Mouse (Mus musculus) neural tube, embryonic 14.5 days (tissue): ENCODE measurements around the gene Zfp646. TPM values are rescaled to one million over a fixed set of nuclear protein-coding genes. Genes with fewer than 3 reads are reported as not detected.
"Not testable (repeated sequence)": the region's sequence is repeated elsewhere in the genome, so short reads cannot be mapped to it uniquely, and the experiment has no call there.

Source experiments
- ATAC-seq: fragments of 200-750 bp; cut with Nextera tagmentation; 2 replicates; pipeline ENCODE4 v1.8.0; 2017; ENCODE audit warnings: low read depth, mild to moderate bottlenecking, moderate TSS enrichment, moderate library complexity
- H3K27ac ChIP-seq: fragments of 300-500 bp; sonication (generic); 2 replicates; pipeline ENCODE4 v1.5.1; 2014; ENCODE audit warnings: low read depth, mild to moderate bottlenecking, control low read depth, low read length, moderate library complexity, mixed read lengths
- H3K27me3 ChIP-seq: fragments of 300-500 bp; sonication (generic); 2 replicates; pipeline ENCODE4 v1.6.1; 2014; ENCODE audit warnings: low read length; ENCODE audit not compliant: control insufficient read depth, insufficient read depth
- H3K36me3 ChIP-seq: fragments of 300-500 bp; sonication (generic); 2 replicates; pipeline ENCODE4 v1.6.1; 2014; ENCODE audit warnings: low read length, mixed read lengths; ENCODE audit not compliant: control insufficient read depth, insufficient read depth
- H3K4me1 ChIP-seq: fragments of 300-500 bp; sonication (generic); 2 replicates; pipeline ENCODE4 v1.6.1; 2014; ENCODE audit warnings: low read length; ENCODE audit not compliant: control insufficient read depth, insufficient read depth
- H3K4me2 ChIP-seq: fragments of 300-500 bp; sonication (generic); 2 replicates; pipeline ENCODE4 v1.6.1; 2014; ENCODE audit warnings: mild to moderate bottlenecking, low read depth, low read length, control low read depth
- H3K4me3 ChIP-seq: fragments of 300-500 bp; sonication (generic); 2 replicates; pipeline ENCODE4 v1.5.1; 2014; ENCODE audit warnings: low read depth, low read length, control low read depth, mixed read lengths
- H3K9ac ChIP-seq: fragments of 300-500 bp; sonication (generic); replicated peaks from 2 replicates; pipeline ENCODE4 v1.6.1; 2014; ENCODE audit warnings: low read depth, mild to moderate bottlenecking, control low read depth, low read length, mixed read lengths
- H3K9me3 ChIP-seq: fragments of 300-500 bp; sonication (generic); 2 replicates; pipeline ENCODE4 v1.6.1; 2016; ENCODE audit warnings: low read length; ENCODE audit not compliant: control insufficient read depth
- WGBS: fragments of 180-500 bp; shearing (Covaris S2); extraction: QIAGEN DNeasy Blood & Tissue Kit; methylation state at CpG from one replicate; pipeline ENCODE4 v1.1.7; 2014; 5-methylcytosine and 5-hydroxymethylcytosine counted together
- polyA plus RNA-seq: library from polyadenylated mRNA; unstranded; fragments of >200 nt; fragmentation: Nextera tagmentation; extraction: Ambion mirVana; gene quantifications from 2 replicates; pipeline ENCODE4 v1.2.1, GENCODE M21; 2014

The Zfp646 gene
- polyA plus RNA-seq, 1 experiment from 2014 or later: 12.0 TPM

DNA sequence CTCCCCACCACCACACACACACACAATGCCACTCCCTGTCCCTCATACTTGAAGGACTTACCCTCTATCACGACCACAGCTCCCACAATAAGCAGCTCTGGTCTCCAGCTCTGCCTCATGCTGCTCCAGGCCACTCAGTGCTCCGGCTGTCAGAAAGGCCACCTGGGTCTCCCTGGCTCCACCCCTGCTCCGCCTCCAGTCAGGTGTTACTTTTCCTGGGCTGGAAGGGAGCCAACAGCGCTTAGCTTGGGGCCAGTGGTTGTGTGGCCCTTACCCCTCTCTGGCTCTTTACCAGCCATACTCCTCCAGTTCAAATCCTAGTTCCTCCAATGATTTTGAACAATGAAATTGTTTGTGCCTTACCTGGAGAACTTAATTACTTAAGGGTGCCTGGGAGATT is 14.8 kb downstream of the Zfp646 start, which contains the start of gene Prss53:
Gene Prss53, minus strand, starts transcription at position 173 of the 400 bp plus-strand sequence.
- Histone ChIP-seq H3K36me3 (peaks cover 34% of the 10 kb centered on the region), H3K27me3 (no peaks in the 10 kb centered on the region), H3K4me3 (no peak within 1 kb of the TSS), H3K27ac (no peak within 1 kb of the TSS), H3K4me2 (no peak within 1 kb of the TSS), H3K9ac (no peak within 1 kb of the TSS), H3K9me3 (no peaks in the 10 kb centered on the region), H3K4me1 (peaks cover 8% of the 10 kb centered on the region)
- ATAC-seq: no peak
- WGBS: 46% methylated on average over 4 of the region's 4 CpGs

DNA sequence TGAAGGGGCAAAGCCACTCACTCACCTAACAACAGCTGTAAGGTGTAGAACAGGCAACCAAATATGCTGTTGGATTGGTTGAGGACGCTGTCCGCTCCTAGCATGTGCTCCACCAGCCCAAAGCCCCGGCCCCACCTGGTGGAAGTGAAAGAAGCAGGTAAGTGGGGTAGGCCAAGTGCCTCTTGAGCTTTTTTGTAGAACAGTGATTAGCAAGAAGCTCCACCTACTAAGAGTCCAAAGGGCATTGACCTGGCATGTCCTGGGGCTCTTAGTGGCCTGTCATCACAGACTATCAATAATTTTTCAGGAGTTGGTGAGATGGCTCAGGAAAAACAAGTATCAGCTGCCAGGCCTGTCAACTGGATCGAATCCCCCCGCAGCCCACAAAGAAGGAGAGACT is 18.5 kb downstream of the Zfp646 start:
- Histone ChIP-seq H3K4me3 (peak overlapping the region; percentile 57), H3K27me3 (no peaks in the 10 kb centered on the region), H3K36me3 (peaks cover 8% of the 10 kb centered on the region), H3K9ac (no peak overlapping the region), H3K4me2 (peak overlapping the region; percentile 83), H3K27ac (no peak overlapping the region), H3K9me3 (no peaks in the 10 kb centered on the region), H3K4me1 (peaks cover 8% of the 10 kb centered on the region; the same call in 1 of the 2 replicates)
- 89% methylated on average over 5 of the region's 5 CpGs for WGBS
- no peak for ATAC-seq

DNA sequence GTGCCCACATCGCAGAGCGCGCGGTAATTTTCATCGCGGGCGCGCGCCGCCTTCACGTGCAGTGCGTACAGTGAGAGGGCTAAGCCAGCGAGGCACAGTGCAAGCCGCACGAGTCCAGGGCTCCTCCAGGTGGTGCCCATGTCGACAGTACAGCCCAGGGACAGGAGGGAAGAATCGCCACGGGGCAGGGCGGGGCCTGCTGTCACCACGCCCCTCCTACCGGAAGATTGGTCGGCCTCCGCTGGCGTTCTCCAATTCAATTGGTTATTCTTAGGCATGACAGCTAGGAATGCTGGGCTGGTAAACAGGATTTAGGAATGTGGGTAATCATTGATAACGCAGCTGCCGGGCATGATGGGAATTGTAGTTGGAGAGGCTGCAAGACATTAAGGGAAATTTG is 19.4 kb downstream of the Zfp646 start, which contains the start of the genes Gm21974 and Vkorc1:
Gene Gm21974, minus strand, starts transcription at position 13 of the 400 bp plus-strand sequence.
Gene Vkorc1, minus strand, starts transcription at position 176 of the 400 bp plus-strand sequence.
- peak within 1 kb of the TSS; percentile 57 for H3K4me3 ChIP-seq
- H3K27ac ChIP-seq: peak within 1 kb of the TSS; percentile 75
- peaks cover 8% of the 10 kb centered on the region; the same call in 1 of the 2 replicates for H3K4me1 ChIP-seq
- no peaks in the 10 kb centered on the region for H3K27me3 ChIP-seq
- H3K4me2 ChIP-seq: peak within 1 kb of the TSS; percentile 83
- peak; percentile 98 for ATAC-seq
- H3K36me3 ChIP-seq: peaks cover 4% of the 10 kb centered on the region; the same call in 1 of the 2 replicates
- H3K9me3 ChIP-seq: no peaks in the 10 kb centered on the region
- peak within 1 kb of the TSS; percentile 64 for H3K9ac ChIP-seq
- WGBS: 0% methylated on average over 26 of the region's 26 CpGs

DNA sequence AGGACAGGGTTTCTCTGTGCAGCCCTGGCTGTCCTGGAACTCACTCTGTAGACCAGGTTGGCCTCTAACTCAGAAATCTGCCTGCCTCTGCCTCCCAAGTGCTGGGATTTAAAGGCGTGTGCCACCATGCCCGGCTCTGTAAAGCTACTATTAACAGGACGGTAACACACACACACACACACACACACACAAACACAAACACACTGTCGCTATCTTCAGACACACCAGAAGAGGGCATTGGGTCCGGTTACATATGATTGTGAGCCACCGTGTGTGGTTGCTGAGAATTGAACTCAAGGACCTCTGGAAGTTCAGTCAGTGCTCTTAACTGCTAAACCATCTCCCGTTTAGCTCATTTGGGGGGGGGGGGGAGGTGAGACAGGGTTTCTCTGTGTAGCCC is 19.9 kb downstream of the Zfp646 start:
- H3K4me2 ChIP-seq, H3K27me3 ChIP-seq, H3K9me3 ChIP-seq, H3K27ac ChIP-seq, H3K9ac ChIP-seq, H3K4me1 ChIP-seq, H3K36me3 ChIP-seq: not testable (repeated sequence)
- WGBS: 71% methylated on average over 7 of the region's 7 CpGs
- 0 out of 2 replicates have a peak, but pooled peaks have one; percentile 4 for ATAC-seq
- 0 out of 2 replicates have a peak overlapping the region, but pooled peaks have one; percentile 57 for H3K4me3 ChIP-seq

DNA sequence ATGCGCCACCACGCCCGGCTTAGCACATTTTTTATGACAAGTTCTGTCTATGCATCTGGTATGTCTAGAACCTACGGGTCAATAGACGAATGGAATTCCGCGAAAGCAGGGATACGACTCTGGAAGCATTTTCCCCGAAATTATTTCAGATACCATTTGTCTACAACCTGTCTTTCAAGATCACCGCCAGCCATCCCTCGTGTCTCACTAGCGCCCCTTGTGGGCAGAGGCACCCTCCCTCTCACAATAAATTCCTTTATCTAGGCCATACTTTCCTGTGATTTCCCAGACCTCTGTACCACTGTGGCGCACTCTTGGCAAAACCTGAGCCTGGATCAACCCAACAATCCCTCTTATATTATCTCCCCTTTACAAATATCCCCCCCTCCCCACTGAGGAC is 20.4 kb downstream of the Zfp646 start:
- 63% methylated on average over 13 of the region's 13 CpGs for WGBS
- Histone ChIP-seq H3K4me1 (peaks cover 8% of the 10 kb centered on the region; the same call in 1 of the 2 replicates), H3K27me3 (no peaks in the 10 kb centered on the region), H3K4me3 (no peak overlapping the region), H3K36me3 (peaks cover 4% of the 10 kb centered on the region; the same call in 1 of the 2 replicates), H3K4me2 (no peak overlapping the region), H3K27ac (no peak overlapping the region), H3K9ac (no peak overlapping the region), H3K9me3 (no peaks in the 10 kb centered on the region)
- ATAC-seq: no peak

DNA sequence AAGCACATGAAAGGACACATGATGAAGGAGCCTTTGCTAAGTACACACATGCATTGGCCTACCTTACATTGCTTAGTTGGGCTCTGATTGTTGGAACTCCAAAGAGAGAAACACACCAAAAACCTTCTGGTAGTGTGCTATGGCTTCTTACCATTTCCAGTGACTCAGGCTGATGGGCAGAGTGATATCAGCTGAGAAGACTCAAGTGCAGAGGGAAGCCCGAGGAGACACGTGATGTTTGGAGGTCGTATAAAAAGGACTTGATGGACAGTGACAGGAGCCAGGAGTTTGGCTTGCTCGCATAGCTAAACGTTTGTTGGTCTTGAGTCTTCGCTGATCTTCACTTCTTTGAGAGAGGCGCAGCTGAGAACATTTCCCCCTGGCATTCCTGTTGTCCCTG is 21.5 kb downstream of the Zfp646 start:
- Histone ChIP-seq H3K27ac (no peak overlapping the region), H3K36me3 (peaks cover 3% of the 10 kb centered on the region; the same call in 1 of the 2 replicates), H3K9me3 (no peaks in the 10 kb centered on the region), H3K27me3 (no peaks in the 10 kb centered on the region), H3K4me3 (no peak overlapping the region), H3K9ac (no peak overlapping the region), H3K4me1 (peaks cover 8% of the 10 kb centered on the region; the same call in 1 of the 2 replicates), H3K4me2 (no peak overlapping the region)
- no peak for ATAC-seq
- WGBS: 90% methylated on average over 7 of the region's 7 CpGs

DNA sequence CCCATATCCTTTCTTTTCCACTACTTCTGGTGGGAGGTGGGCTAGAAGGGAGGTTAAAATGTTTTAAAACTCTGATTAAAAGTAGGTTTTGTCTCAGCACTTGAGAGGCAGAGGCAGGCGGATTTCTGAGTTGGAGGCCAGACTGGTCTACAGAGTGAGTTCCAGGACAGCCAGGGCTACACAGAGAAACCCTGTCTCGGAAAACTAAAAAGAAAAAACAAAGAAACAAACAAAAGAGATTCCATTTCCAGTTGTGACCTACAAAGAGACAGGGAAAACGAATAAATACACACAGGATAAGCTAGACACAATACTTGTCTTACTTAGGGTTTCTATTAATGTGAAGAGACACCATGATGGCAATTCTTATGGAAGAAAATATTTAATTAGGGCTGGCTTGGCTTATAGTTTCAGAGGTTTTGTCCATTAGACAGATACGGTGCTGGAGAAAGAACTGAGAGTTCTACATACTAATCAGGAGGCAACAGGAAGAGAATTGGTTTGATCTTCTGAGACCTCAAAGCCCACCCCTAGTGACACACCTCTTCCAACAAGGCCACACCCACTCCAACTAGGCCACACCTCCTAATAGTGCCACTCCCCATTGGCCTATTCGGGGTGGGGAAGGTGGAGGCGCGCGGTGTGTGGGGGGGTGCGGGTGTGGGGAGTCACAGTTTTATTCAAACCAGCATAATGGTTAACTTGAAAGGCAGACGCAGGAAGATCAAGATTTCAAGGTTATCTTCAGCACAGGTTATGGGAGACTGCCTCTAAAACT is 22.3 kb downstream of the Zfp646 start:
- Histone ChIP-seq H3K27ac (no peak overlapping the region), H3K4me1 (peaks cover 8% of the 10 kb centered on the region; the same call in 1 of the 2 replicates), H3K4me3 (no peak overlapping the region), H3K36me3 (no peaks in the 10 kb centered on the region), H3K9ac (no peak overlapping the region), H3K4me2 (no peak overlapping the region), H3K9me3 (no peaks in the 10 kb centered on the region), H3K27me3 (no peaks in the 10 kb centered on the region)
- 40% methylated on average over 10 of the region's 10 CpGs for whole genome bisulfite sequencing
- ATAC-seq: no peak

DNA sequence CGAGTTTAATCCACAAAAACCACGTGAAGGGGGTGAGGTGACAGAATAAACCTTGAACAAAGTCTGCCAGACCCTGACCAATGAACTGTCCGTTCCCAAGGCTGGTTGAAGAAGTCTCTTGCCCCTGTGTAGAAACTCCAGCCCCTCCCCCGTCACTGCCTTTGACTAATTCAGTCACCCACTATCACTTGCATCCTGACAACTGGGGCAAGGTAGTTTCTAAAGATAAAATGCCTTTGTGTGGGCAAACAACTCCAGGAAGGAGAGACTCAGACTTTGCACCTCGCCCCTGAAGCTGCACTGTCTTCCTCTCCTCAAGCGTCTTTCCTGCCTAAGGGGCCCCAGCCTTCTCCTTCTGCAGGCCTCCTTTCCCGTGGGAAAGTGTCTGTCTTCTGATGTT is 24.0 kb downstream of the Zfp646 start:
- Histone ChIP-seq H3K9me3 (no peaks in the 10 kb centered on the region), H3K4me1 (peaks cover 6% of the 10 kb centered on the region; the same call in 1 of the 2 replicates), H3K4me2 (no peak overlapping the region), H3K36me3 (no peaks in the 10 kb centered on the region), H3K27ac (no peak overlapping the region), H3K27me3 (no peaks in the 10 kb centered on the region), H3K4me3 (no peak overlapping the region), H3K9ac (no peak overlapping the region)
- WGBS: 50% methylated on average over 7 of the region's 7 CpGs
- no peak for ATAC-seq

DNA sequence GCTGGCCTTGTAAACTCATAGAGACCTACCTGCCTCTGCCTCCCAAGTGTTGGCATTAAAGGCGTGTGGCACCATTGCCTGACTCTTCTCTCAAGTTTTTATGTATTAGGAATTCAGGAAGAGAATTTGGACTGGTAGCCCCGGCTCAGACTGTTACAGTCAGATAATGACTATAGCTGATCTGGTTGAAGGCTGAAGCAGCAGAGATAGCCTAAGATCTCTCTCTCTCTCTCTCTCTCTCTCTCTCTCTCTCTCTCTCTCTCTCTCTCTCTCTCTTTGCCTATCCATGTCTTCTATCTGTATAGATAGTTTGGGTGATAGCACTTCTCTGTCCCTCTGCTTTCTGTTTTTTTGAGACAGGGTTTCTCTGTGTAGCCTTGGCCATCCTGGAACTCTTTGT is 25.8 kb downstream of the Zfp646 start:
- Histone ChIP-seq H3K4me3 (no peak overlapping the region), H3K27me3 (no peaks in the 10 kb centered on the region), H3K4me2 (no peak overlapping the region), H3K27ac (no peak overlapping the region), H3K4me1 (0 out of 2 replicates have a peak, but pooled peaks cover 8% of the 10 kb centered on the region), H3K9me3 (no peaks in the 10 kb centered on the region), H3K36me3 (peaks cover 6% of the 10 kb centered on the region; the same call in 1 of the 2 replicates), H3K9ac (no peak overlapping the region)
- 93% methylated on average over 2 of the region's 2 CpGs for WGBS
- ATAC-seq: no peak
